Mouse (Mus musculus) kidney, adult 2 months (tissue): ENCODE data around the gene D130052B06Rik. TPM values are rescaled to one million over a fixed set of nuclear protein-coding genes. Genes with fewer than 3 reads are reported as not detected.
A peak's percentile ranks its signal among the peaks of the same experiment; 100 is the strongest.

Source experiments
- DNase-seq: peaks from one replicate; pipeline ENCODE4 v3.0.0; 2021
- H3K27ac ChIP-seq: fragments of 200-500 bp; 2 replicates; pipeline ENCODE4 v1.5.1; 2012; ENCODE audit warnings: low read depth, low read length, control low read depth, inconsistent platforms; ENCODE audit not compliant: insufficient read depth
- H3K27me3 ChIP-seq: fragments of 200-500 bp; replicated peaks from 2 replicates; pipeline ENCODE4 v1.6.1; 2012; ENCODE audit warnings: mild to moderate bottlenecking, moderate library complexity, low read length, inconsistent platforms; ENCODE audit not compliant: control insufficient read depth, insufficient read depth
- H3K36me3 ChIP-seq: fragments of 200-500 bp; 2 replicates; pipeline ENCODE4 v1.6.1; 2012; ENCODE audit warnings: mild to moderate bottlenecking, moderate library complexity, low read length, inconsistent platforms; ENCODE audit not compliant: control insufficient read depth, insufficient read depth
- H3K4me1 ChIP-seq: fragments of 200-500 bp; 2 replicates; pipeline ENCODE4 v1.6.1; 2011; ENCODE audit warnings: low read length; ENCODE audit not compliant: control insufficient read depth, insufficient read depth
- H3K4me3 ChIP-seq: fragments of 200-500 bp; 2 replicates; pipeline ENCODE4 v1.5.1; 2011; ENCODE audit warnings: mild to moderate bottlenecking, low read depth, low read length, control low read depth; ENCODE audit not compliant: insufficient read depth
- CTCF ChIP-seq: fragments of 200-500 bp; conservative IDR thresholded peaks from 2 replicates; pipeline ENCODE4 v1.5.1; 2011; ENCODE audit warnings: low read depth, mild to moderate bottlenecking, control low read depth, low read length, moderate library complexity, mixed read lengths; ENCODE audit not compliant: insufficient read depth, insufficient read length
- POLR2A ChIP-seq: fragments of 200-500 bp; IDR thresholded peaks from one replicate; pipeline ENCODE4 v1.6.1; 2011; ENCODE audit warnings: low read depth, low read length, control low read depth
- WGBS: fragments of 180-500 bp; shearing (Covaris S2); methylation state at CpG from one replicate; pipeline ENCODE4 v1.1.7; 2018; 5-methylcytosine and 5-hydroxymethylcytosine counted together
- polyA plus RNA-seq: library from polyadenylated mRNA; depleted of rRNA; stranded (reverse); fragments of >200 nt; gene quantifications from 2 replicates; pipeline ENCODE4 v1.2.3, GENCODE M21; 2012; rRNA removed

Gene D130052B06Rik
- not detected in 2 replicates for polyA plus RNA-seq

- Histone ChIP-seq H3K4me3 (no peak within 1 kb of the TSS), H3K27ac (no peak within 1 kb of the TSS), H3K36me3 (no peaks in the 10 kb centered on the region), H3K4me1 (no peaks in the 10 kb centered on the region), H3K27me3 (no peaks in the 10 kb centered on the region)
- TF ChIP-seq POLR2A, result no peak
- TF ChIP-seq CTCF, result no peak
- DNase-seq, result no peak
- 74% methylated on average over 4 of the region's 4 CpGs for WGBS
Observed at GRCm38 (mm10) chr11:33598986-33599385, at the start of gene D130052B06Rik. Gene D130052B06Rik (plus strand): TSS chr11:33599302.

GRCm38 (mm10) chr11:33550861-33551560 is 48.1 kb upstream of the D130052B06Rik start:
- TF ChIP-seq POLR2A (no peak), CTCF (no peak)
- WGBS, result 70% methylated on average over 14 of the region's 14 CpGs

GRCm38 (mm10) chr11:33554123-33554522 is 45.0 kb upstream of the D130052B06Rik start:
- Histone ChIP-seq H3K4me1 (no peaks in the 10 kb centered on the region), H3K4me3 (no peak overlapping the region), H3K27ac (no peak overlapping the region), H3K27me3 (no peaks in the 10 kb centered on the region), H3K36me3 (no peaks in the 10 kb centered on the region)
- no peak for TF ChIP-seq POLR2A
- TF ChIP-seq CTCF, result peak; percentile 57
- 74% methylated on average over 8 of the region's 8 CpGs for WGBS
- DNase-seq, result peak; percentile 7

More at GRCm38 (mm10) chr11:33550861-33551560, 48.1 kb upstream of the D130052B06Rik start:
- Histone ChIP-seq H3K4me3 (no peak overlapping the region), H3K27ac (no peak overlapping the region), H3K4me1 (no peaks in the 10 kb centered on the region), H3K36me3 (no peaks in the 10 kb centered on the region), H3K27me3 (no peaks in the 10 kb centered on the region)
- no peak for DNase-seq

- WGBS, result 69% methylated on average over 2 of the region's 2 CpGs
- Histone ChIP-seq H3K4me3 (no peak overlapping the region), H3K27me3 (no peaks in the 10 kb centered on the region), H3K36me3 (no peaks in the 10 kb centered on the region), H3K4me1 (no peaks in the 10 kb centered on the region), H3K27ac (no peak overlapping the region)
- DNase-seq, result no peak
- TF ChIP-seq POLR2A (no peak), CTCF (no peak)
Observed at GRCm38 (mm10) chr11:33563921-33564320, 35.2 kb upstream of the D130052B06Rik start.

- H3K27ac ChIP-seq, result no peak overlapping the region
- DNase-seq, result peak; percentile 28
- no peaks in the 10 kb centered on the region for H3K36me3 ChIP-seq
- H3K27me3 ChIP-seq, result no peaks in the 10 kb centered on the region
- H3K4me1 ChIP-seq, result no peaks in the 10 kb centered on the region
- TF ChIP-seq POLR2A, result no peak
- no peak for TF ChIP-seq CTCF
- no peak overlapping the region for H3K4me3 ChIP-seq
Observed at GRCm38 (mm10) chr11:33570413-33570812, 28.7 kb upstream of the D130052B06Rik start.

GRCm38 (mm10) chr11:33574944-33575343 is 24.2 kb upstream of the D130052B06Rik start:
- H3K27me3 ChIP-seq, result no peaks in the 10 kb centered on the region
- 80% methylated on average over 3 of the region's 3 CpGs for WGBS
- no peak for DNase-seq

GRCm38 (mm10) chr11:33578859-33579258 is 20.2 kb upstream of the D130052B06Rik start, which contains the start of gene Gabrp:
Gene Gabrp (minus strand): TSS chr11:33578959.
- TF ChIP-seq CTCF, result no peak
- no peak for TF ChIP-seq POLR2A
- 68% methylated on average over 6 of the region's 6 CpGs for WGBS
- no peak within 1 kb of the TSS for H3K4me3 ChIP-seq

More at GRCm38 (mm10) chr11:33574944-33575343, 24.2 kb upstream of the D130052B06Rik start:
- 0 out of 2 replicates have a peak, but pooled peaks have one; percentile 8 for TF ChIP-seq CTCF
- no peak for TF ChIP-seq POLR2A
- Histone ChIP-seq H3K4me1 (no peaks in the 10 kb centered on the region), H3K36me3 (no peaks in the 10 kb centered on the region), H3K4me3 (no peak overlapping the region), H3K27ac (no peak overlapping the region)

More at GRCm38 (mm10) chr11:33578859-33579258, 20.2 kb upstream of the D130052B06Rik start, which contains the start of gene Gabrp:
- Histone ChIP-seq H3K36me3 (no peaks in the 10 kb centered on the region), H3K27me3 (no peaks in the 10 kb centered on the region), H3K27ac (no peak within 1 kb of the TSS), H3K4me1 (no peaks in the 10 kb centered on the region)
- DNase-seq, result no peak
